Comparison of ENCODE assay signal across 31 mouse cellular contexts in the genomic region with DNA sequence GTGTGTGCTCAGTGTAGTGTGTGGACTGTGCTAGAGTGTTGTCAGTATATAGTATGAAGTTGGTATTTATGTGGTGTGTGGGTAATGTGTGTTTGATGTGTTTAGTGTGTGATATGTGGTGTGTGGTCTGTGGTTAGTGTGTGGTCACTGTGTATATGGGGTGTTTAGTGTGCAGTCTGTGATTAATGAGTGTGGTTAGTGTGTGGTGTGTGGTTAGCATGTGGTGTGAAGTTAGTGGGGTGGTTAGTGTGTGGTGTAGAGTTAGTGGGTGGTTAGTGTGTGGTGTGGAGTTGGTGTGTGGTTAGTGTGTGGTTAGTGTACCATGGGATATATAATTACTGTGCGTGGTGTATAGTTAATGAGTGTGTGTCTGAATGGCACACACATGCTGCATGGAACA. TPM values are rescaled to one million over a fixed set of nuclear protein-coding genes. Genes with fewer than 3 reads are reported as not detected.
DNase-seq lines count a peak whose midpoint lies in the region; ATAC-seq and TF ChIP-seq lines count a peak whose summit lies in the region.
"Had no signal": no experiment of that assay in that cellular context is flagged by ENCODE, and none has a peak within 500 bp of the region (broad histone marks: within the 10 kb centered on the region; RNA-seq: fewer than 3 reads in every experiment).

No protein-coding gene starts in this region.

- H3K27me3 ChIP-seq in limb, embryonic 14.5 days (ENCODE audit: control insufficient read depth, insufficient read depth, low read length) = no peaks in the 10 kb centered on the region; the same call in 1 of the 2 replicates
- H3K27me3 ChIP-seq in limb, embryonic 10.5 days (ENCODE audit: low read depth, poor library complexity, severe bottlenecking) = no peaks in the 10 kb centered on the region
- no peaks in the 10 kb centered on the region for H3K27me3 ChIP-seq in embryonic facial prominence, embryonic 12.5 days
- peaks cover 6% of the 10 kb centered on the region; the same call in 1 of the 2 replicates for H3K27me3 ChIP-seq in hindbrain, embryonic 13.5 days
- H3K27me3 ChIP-seq: forebrain, embryonic 15.5 days; limb, embryonic 13.5 days had no signal

- no peaks in the 10 kb centered on the region for H3K4me1 ChIP-seq in limb, embryonic 14.5 days (ENCODE audit: control insufficient read depth, insufficient read depth, low read length)
- H3K4me1 ChIP-seq in limb, embryonic 10.5 days = no peaks in the 10 kb centered on the region
- H3K4me1 ChIP-seq in embryonic facial prominence, embryonic 12.5 days = no peaks in the 10 kb centered on the region
- H3K4me1 ChIP-seq in hindbrain, embryonic 13.5 days (replicated peaks) = no peaks in the 10 kb centered on the region
- H3K4me1 ChIP-seq: forebrain, embryonic 15.5 days; limb, embryonic 13.5 days had no signal

- H3K27ac ChIP-seq in limb, embryonic 14.5 days (replicated peaks; ENCODE audit: low read depth, low read length) = no peak overlapping the region
- no peak overlapping the region for H3K27ac ChIP-seq in limb, embryonic 10.5 days
- H3K27ac ChIP-seq in embryonic facial prominence, embryonic 12.5 days = no peak overlapping the region
- H3K27ac ChIP-seq in hindbrain, embryonic 13.5 days = no peak overlapping the region
- no peak overlapping the region for H3K27ac ChIP-seq in layer of hippocampus, adult 2 months
- H3K27ac ChIP-seq: forebrain, embryonic 15.5 days; hindbrain, embryonic 14.5 days; limb, embryonic 13.5 days; liver, embryonic 13.5 days; macrophage; midbrain, embryonic 10.5 days had no signal

- no peak for TF ChIP-seq POLR2A in limb, embryonic 14.5 days (IDR thresholded peaks at IDR 0.05; ENCODE audit: borderline replicate concordance, extremely low read depth, insufficient read depth, insufficient read length)

- H3K4me2 ChIP-seq in limb, embryonic 14.5 days (replicated peaks; ENCODE audit: low read depth, low read length, severe bottlenecking) = no peak overlapping the region
- H3K4me2 ChIP-seq in embryonic facial prominence, embryonic 12.5 days (replicated peaks) = no peak overlapping the region
- no peak overlapping the region for H3K4me2 ChIP-seq in hindbrain, embryonic 13.5 days
- H3K4me2 ChIP-seq: forebrain, embryonic 15.5 days; heart, embryonic 11.5 days; hindbrain, embryonic 14.5 days; limb, embryonic 13.5 days; liver, embryonic 13.5 days had no signal

- no peak overlapping the region for H3K4me3 ChIP-seq in limb, embryonic 14.5 days (replicated peaks; ENCODE audit: low read length)
- no peak overlapping the region for H3K4me3 ChIP-seq in limb, embryonic 10.5 days
- H3K4me3 ChIP-seq in embryonic facial prominence, embryonic 12.5 days = no peak overlapping the region
- H3K4me3 ChIP-seq in hindbrain, embryonic 13.5 days = no peak overlapping the region
- no peak overlapping the region for H3K4me3 ChIP-seq in layer of hippocampus, adult 2 months
- H3K4me3 ChIP-seq: forebrain, embryonic 15.5 days; limb, embryonic 13.5 days; liver, embryonic 13.5 days; midbrain, embryonic 10.5 days; myocyte had no signal

- no peak overlapping the region for H3K9ac ChIP-seq in limb, embryonic 14.5 days (ENCODE audit: low read depth, low read length, severe bottlenecking)
- H3K9ac ChIP-seq in embryonic facial prominence, embryonic 12.5 days = no peak overlapping the region
- no peak overlapping the region for H3K9ac ChIP-seq in hindbrain, embryonic 13.5 days
- H3K9ac ChIP-seq: forebrain, embryonic 15.5 days; hindbrain, embryonic 14.5 days; limb, embryonic 13.5 days; liver, embryonic 13.5 days had no signal

- DNase-seq in limb, embryonic 14.5 days (ENCODE audit: low spot score) = no peak
- DNase-seq in limb, embryonic 10.5 days (ENCODE audit: low spot score) = no peak
- DNase-seq in induced T-regulatory cell, adult 2 months (ENCODE audit: low read depth) = peak; percentile 33
- DNase-seq in ovary, postnatal 10 days (ENCODE audit: low spot score) = no peak
- no peak for DNase-seq in layer of hippocampus, adult 2 months (ENCODE audit: low spot score in 2 of 2)
- DNase-seq: adrenal gland, postnatal 25 days; cerebellum, adult 11-12 months; cerebellum, adult 9-11 months; gastrocnemius, postnatal 25 days; heart, adult 11 months; heart, postnatal 36 days; kidney, adult 11 months; kidney, postnatal 14 days; liver, embryonic 13.5 days; lung, adult 18-20 months; right cerebral cortex, adult 18-20 months; spleen, adult 18-20 months; thymus, adult 2 months; thymus, postnatal 36 days had no signal

- H3K36me3 ChIP-seq in limb, embryonic 14.5 days (ENCODE audit: control insufficient read depth, insufficient read depth, low read length) = no peaks in the 10 kb centered on the region; the same call in 1 of the 2 replicates
- no peaks in the 10 kb centered on the region for H3K36me3 ChIP-seq in limb, embryonic 10.5 days
- H3K36me3 ChIP-seq in embryonic facial prominence, embryonic 12.5 days = no peaks in the 10 kb centered on the region
- H3K36me3 ChIP-seq in hindbrain, embryonic 13.5 days = no peaks in the 10 kb centered on the region
- H3K36me3 ChIP-seq: forebrain, embryonic 15.5 days; midbrain, embryonic 10.5 days had no signal

- H3K9me3 ChIP-seq in limb, embryonic 14.5 days (ENCODE audit: control insufficient read depth, low read length) = peaks cover 10% of the 10 kb centered on the region
- no peaks in the 10 kb centered on the region; the same call in 1 of the 2 replicates for H3K9me3 ChIP-seq in limb, embryonic 10.5 days (replicated peaks)
- H3K9me3 ChIP-seq in embryonic facial prominence, embryonic 12.5 days = peaks cover 16% of the 10 kb centered on the region
- peaks cover 4% of the 10 kb centered on the region; the same call in 1 of the 2 replicates for H3K9me3 ChIP-seq in hindbrain, embryonic 13.5 days
- H3K9me3 ChIP-seq: forebrain, embryonic 15.5 days; liver, embryonic 13.5 days had no signal

- no peak for TF ChIP-seq CTCF in layer of hippocampus, adult 2 months (conservative IDR thresholded peaks at IDR 0.05)

- ATAC-seq in limb, embryonic 14.5 days (ENCODE audit: low FRiP score, low read depth) = peak; percentile 41; the same call in 1 of the 2 replicates
- peak; percentile 41; the same call in 1 of the 2 replicates for ATAC-seq in embryonic facial prominence, embryonic 12.5 days (ENCODE audit: insufficient number of reproducible peaks, insufficient read depth, low FRiP score, low TSS enrichment)
- ATAC-seq in hindbrain, embryonic 13.5 days (ENCODE audit: low FRiP score) = no peak
- ATAC-seq: forebrain, embryonic 15.5 days; inflammation-experienced regulatory T-cells, adult 6 months; lung, postnatal 0 days; midbrain, embryonic 16.5 days had no signal

- WGBS in limb, embryonic 14.5 days = 81% methylated on average over 1 of the region's 1 CpGs
- 100% methylated on average over 1 of the region's 1 CpGs for WGBS in limb, embryonic 10.5 days
- WGBS in embryonic facial prominence, embryonic 12.5 days = 72% methylated on average over 1 of the region's 1 CpGs
- 91% methylated on average over 1 of the region's 1 CpGs for WGBS in hindbrain, embryonic 13.5 days

RNA-seq across cellular contexts. Expression of gene Zfp46, which starts 15.6 kb away (rescaled TPM):
- polyA plus RNA-seq in limb, embryonic 14.5 days (2012; rRNA removed) = 39.6 and 47.0 TPM in 2 replicates
- polyA plus RNA-seq in limb, embryonic 14.5 days (2014; fragmentation: Nextera tagmentation; extraction: Ambion mirVana) = 28.2 and 30.2 TPM in 2 replicates
- polyA plus RNA-seq in limb, embryonic 10.5 days (2016; fragmentation: Nextera tagmentation; extraction: Ambion mirVana) = 20.2 and 24.6 TPM in 2 replicates
- polyA plus RNA-seq in embryonic facial prominence, embryonic 12.5 days (2016; fragmentation: Nextera tagmentation; extraction: Ambion mirVana) = 28.5 and 28.8 TPM in 2 replicates
- polyA plus RNA-seq in hindbrain, embryonic 13.5 days (2015; fragmentation: Nextera tagmentation; extraction: Ambion mirVana) = 41.3 and 44.5 TPM in 2 replicates
- 10 to 100 TPM; 44.2 to 49.0 TPM for total RNA-seq in layer of hippocampus, adult 2 months (2021)

RNA-seq across cellular contexts. Expression of gene Tcea3, which starts 21.4 kb away (rescaled TPM):
- polyA plus RNA-seq in limb, embryonic 14.5 days (2012; rRNA removed) = 4.7 and 8.0 TPM in 2 replicates
- 17.4 and 20.6 TPM in 2 replicates for polyA plus RNA-seq in limb, embryonic 14.5 days (2014; fragmentation: Nextera tagmentation; extraction: Ambion mirVana)
- 1.5 and 1.8 TPM in 2 replicates for polyA plus RNA-seq in limb, embryonic 10.5 days (2016; fragmentation: Nextera tagmentation; extraction: Ambion mirVana)
- 2.9 and 4.1 TPM in 2 replicates for polyA plus RNA-seq in embryonic facial prominence, embryonic 12.5 days (2016; fragmentation: Nextera tagmentation; extraction: Ambion mirVana)
- 2.2 and 2.4 TPM in 2 replicates for polyA plus RNA-seq in hindbrain, embryonic 13.5 days (2015; fragmentation: Nextera tagmentation; extraction: Ambion mirVana)
- total RNA-seq in layer of hippocampus, adult 2 months (2021) = not detected
- polyA plus RNA-seq: macrophage had no signal

RNA-seq across cellular contexts. Expression of gene Hnrnpr, which starts 41.8 kb away (rescaled TPM):
- polyA plus RNA-seq in limb, embryonic 14.5 days (2012; rRNA removed) = 96.8 and 135 TPM in 2 replicates
- 163 and 179 TPM in 2 replicates for polyA plus RNA-seq in limb, embryonic 14.5 days (2014; fragmentation: Nextera tagmentation; extraction: Ambion mirVana)
- 219 and 255 TPM in 2 replicates for polyA plus RNA-seq in limb, embryonic 10.5 days (2016; fragmentation: Nextera tagmentation; extraction: Ambion mirVana)
- 230 and 253 TPM in 2 replicates for polyA plus RNA-seq in embryonic facial prominence, embryonic 12.5 days (2016; fragmentation: Nextera tagmentation; extraction: Ambion mirVana)
- polyA plus RNA-seq in hindbrain, embryonic 13.5 days (2015; fragmentation: Nextera tagmentation; extraction: Ambion mirVana) = 234 and 252 TPM in 2 replicates
- total RNA-seq in layer of hippocampus, adult 2 months (2021) = 100 to 1,000 TPM in 1 of 2 experiments, 10 to 100 TPM in 1; 91.6 to 102 TPM
